ENCODE assay signal across 20 mouse cellular contexts in genomic region chr10:66782025-66782424, GRCm38 (mm10).
A peak's percentile ranks its signal among the peaks of the same experiment; 100 is the strongest.
DNase-seq lines count a peak whose midpoint lies in the region; ATAC-seq and TF ChIP-seq lines count a peak whose summit lies in the region.
"Had no signal": no experiment of that assay in that cellular context is flagged by ENCODE, and none has a peak within 500 bp of the region (broad histone marks: within the 10 kb centered on the region; RNA-seq: fewer than 3 reads in every experiment).

No protein-coding gene starts in this region.

- no peaks in the 10 kb centered on the region for H3K36me3 ChIP-seq in hindbrain, postnatal 0 days (ENCODE audit: insufficient read depth, low read length)
- no peaks in the 10 kb centered on the region for H3K36me3 ChIP-seq in hindbrain, embryonic 13.5 days
- H3K36me3 ChIP-seq in midbrain, postnatal 0 days (ENCODE audit: insufficient read depth, low read length): no peaks in the 10 kb centered on the region
- H3K36me3 ChIP-seq in midbrain, embryonic 16.5 days (ENCODE audit: control insufficient read depth, insufficient read depth, low read length): no peaks in the 10 kb centered on the region
- H3K36me3 ChIP-seq: embryonic facial prominence, embryonic 15.5 days; forebrain, embryonic 10.5 days; midbrain, embryonic 13.5 days had no signal

- no peaks in the 10 kb centered on the region for H3K27me3 ChIP-seq in hindbrain, postnatal 0 days (ENCODE audit: insufficient read depth, low read length)
- no peaks in the 10 kb centered on the region for H3K27me3 ChIP-seq in hindbrain, embryonic 13.5 days
- H3K27me3 ChIP-seq in midbrain, postnatal 0 days (ENCODE audit: insufficient read depth, low read length): no peaks in the 10 kb centered on the region
- H3K27me3 ChIP-seq in midbrain, embryonic 16.5 days (ENCODE audit: control insufficient read depth, insufficient read depth, low read depth, low read length): no peaks in the 10 kb centered on the region
- H3K27me3 ChIP-seq in Patski: peaks cover 7% of the 10 kb centered on the region
- H3K27me3 ChIP-seq: embryonic facial prominence, embryonic 15.5 days; midbrain, embryonic 13.5 days had no signal

- H3K9me3 ChIP-seq in hindbrain, postnatal 0 days (ENCODE audit: low read length): no peaks in the 10 kb centered on the region
- no peaks in the 10 kb centered on the region for H3K9me3 ChIP-seq in hindbrain, embryonic 13.5 days
- H3K9me3 ChIP-seq in midbrain, postnatal 0 days (ENCODE audit: low read length): no peaks in the 10 kb centered on the region
- H3K9me3 ChIP-seq in midbrain, embryonic 16.5 days (replicated peaks; ENCODE audit: control insufficient read depth, low read length, poor library complexity, severe bottlenecking): no peaks in the 10 kb centered on the region
- H3K9me3 ChIP-seq: embryonic facial prominence, embryonic 15.5 days; forebrain, embryonic 10.5 days; midbrain, embryonic 13.5 days had no signal

- CTCF ChIA-PET in Patski (lab: Charles Lee): interaction anchor here (1.1 kb wide), 1 partner anchor 12 kb away, joined by 3 read pairs; no protein-coding TSS in a partner anchor

- H3K27ac ChIP-seq in hindbrain, postnatal 0 days: no peak overlapping the region
- H3K27ac ChIP-seq in hindbrain, embryonic 13.5 days: no peak overlapping the region
- H3K27ac ChIP-seq in midbrain, postnatal 0 days (ENCODE audit: low read depth, low read length): no peak overlapping the region
- no peak overlapping the region for H3K27ac ChIP-seq in midbrain, embryonic 16.5 days (ENCODE audit: low read length)
- H3K27ac ChIP-seq: embryonic facial prominence, embryonic 15.5 days; forebrain, embryonic 10.5 days; hindbrain, embryonic 14.5 days; midbrain, embryonic 13.5 days had no signal

- no peaks in the 10 kb centered on the region for H3K4me1 ChIP-seq in hindbrain, postnatal 0 days (ENCODE audit: insufficient read depth, low read length)
- no peaks in the 10 kb centered on the region for H3K4me1 ChIP-seq in hindbrain, embryonic 13.5 days (replicated peaks)
- H3K4me1 ChIP-seq in midbrain, postnatal 0 days (ENCODE audit: insufficient read depth, low read length): no peaks in the 10 kb centered on the region
- H3K4me1 ChIP-seq in midbrain, embryonic 16.5 days (ENCODE audit: control insufficient read depth, insufficient read depth, low read length): no peaks in the 10 kb centered on the region
- H3K4me1 ChIP-seq: embryonic facial prominence, embryonic 15.5 days; forebrain, embryonic 10.5 days; midbrain, embryonic 13.5 days had no signal

- no peak overlapping the region for H3K4me3 ChIP-seq in hindbrain, postnatal 0 days (ENCODE audit: low read length)
- no peak overlapping the region for H3K4me3 ChIP-seq in hindbrain, embryonic 13.5 days
- H3K4me3 ChIP-seq in midbrain, postnatal 0 days (ENCODE audit: low read depth, low read length): no peak overlapping the region
- H3K4me3 ChIP-seq in midbrain, embryonic 16.5 days (ENCODE audit: low read depth, low read length): no peak overlapping the region
- H3K4me3 ChIP-seq: embryonic facial prominence, embryonic 15.5 days; forebrain, embryonic 10.5 days; midbrain, embryonic 13.5 days had no signal

- in situ Hi-C loops in Patski (cut with MboI; ENCODE audit: low pct_unique_long_range_greater_than_20kb): no loop called here

- H3K9ac ChIP-seq in hindbrain, postnatal 0 days (replicated peaks; ENCODE audit: low read length): no peak overlapping the region
- H3K9ac ChIP-seq in hindbrain, embryonic 13.5 days: no peak overlapping the region
- H3K9ac ChIP-seq in midbrain, postnatal 0 days (replicated peaks; ENCODE audit: low read length, poor library complexity, severe bottlenecking): no peak overlapping the region
- H3K9ac ChIP-seq in midbrain, embryonic 16.5 days (ENCODE audit: low read depth, low read length): no peak overlapping the region
- H3K9ac ChIP-seq: embryonic facial prominence, embryonic 15.5 days; hindbrain, embryonic 14.5 days; lung, embryonic 14.5 days; midbrain, embryonic 13.5 days had no signal

- H3K4me2 ChIP-seq in hindbrain, postnatal 0 days (ENCODE audit: low read depth, low read length): no peak overlapping the region
- no peak overlapping the region for H3K4me2 ChIP-seq in hindbrain, embryonic 13.5 days
- H3K4me2 ChIP-seq in midbrain, postnatal 0 days (ENCODE audit: low read depth, low read length, poor library complexity, severe bottlenecking): no peak overlapping the region
- no peak overlapping the region for H3K4me2 ChIP-seq in midbrain, embryonic 16.5 days (ENCODE audit: low read length)
- H3K4me2 ChIP-seq: embryonic facial prominence, embryonic 15.5 days; hindbrain, embryonic 14.5 days; lung, embryonic 14.5 days; midbrain, embryonic 13.5 days had no signal

- TF ChIP-seq CTCF in hindbrain, postnatal 0 days (IDR thresholded peaks at IDR 0.05; ENCODE audit: low read depth): peak; percentile 24
- TF ChIP-seq CTCF in midbrain, postnatal 0 days (IDR thresholded peaks at IDR 0.05): peak; percentile 24; the same call in 1 of the 2 replicates
- peak; percentile 52 for TF ChIP-seq CTCF in Patski (IDR thresholded peaks at IDR 0.05)

- WGBS in hindbrain, postnatal 0 days: 91% methylated on average over 5 of the region's 5 CpGs
- WGBS in hindbrain, embryonic 13.5 days: 94% methylated on average over 5 of the region's 5 CpGs
- WGBS in midbrain, postnatal 0 days: 93% methylated on average over 5 of the region's 5 CpGs
- WGBS in midbrain, embryonic 16.5 days: 91% methylated on average over 5 of the region's 5 CpGs

- DNase-seq in hindbrain, postnatal 0 days (ENCODE audit: low spot score): no peak
- DNase-seq in midbrain, postnatal 0 days (ENCODE audit: low spot score): no peak
- DNase-seq in Patski (ENCODE audit: low read depth, low spot score): no peak
- DNase-seq in urinary bladder, postnatal 4 days (ENCODE audit: low spot score in 2 of 2): no peak
- DNase-seq: adrenal gland, adult 2 months; cerebellum, adult 11 months; gastrocnemius, postnatal 10 days; heart, postnatal 10 days; kidney, adult 18-20 months; kidney, postnatal 4 days; liver; lung, embryonic 14.5 days; retina, postnatal 1 day had no signal

- ATAC-seq in hindbrain, postnatal 0 days: no peak
- ATAC-seq in hindbrain, embryonic 13.5 days (ENCODE audit: low FRiP score): no peak
- ATAC-seq in midbrain, postnatal 0 days (ENCODE audit: low FRiP score): no peak
- no peak for ATAC-seq in midbrain, embryonic 16.5 days
- no peak for ATAC-seq in Patski
- ATAC-seq in inflammation-experienced regulatory T-cells, adult 6 months: no peak
- ATAC-seq: midbrain, embryonic 13.5 days had no signal

- POLR2A ChIA-PET in Patski (lab: Charles Lee): no interaction called here
